Mouse (Mus musculus): ENCODE results near the gene Grap2. TPM values are rescaled to one million over a fixed set of nuclear protein-coding genes. Genes with fewer than 3 reads are reported as not detected.

Grap2 gene
- polyA plus RNA-seq, 1 experiment = under 0.01 TPM

- Histone ChIP-seq H3K27me3 (ENCODE audit: control insufficient read depth, insufficient read depth, insufficient read length) (peaks cover 50% of the 10 kb centered on the region), H3K36me3 (ENCODE audit: control insufficient read depth, insufficient read depth) (no peaks in the 10 kb centered on the region), H3K79me3 (ENCODE audit: low read depth) (no peaks in the 10 kb centered on the region), H3ac (ENCODE audit: control insufficient read depth, insufficient read length, low read depth) (no peak overlapping the region), H3K4me3 (ENCODE audit: insufficient read depth, poor library complexity, severe bottlenecking) (no peak overlapping the region), H3K79me2 (ENCODE audit: control insufficient read depth, insufficient read depth) (no peaks in the 10 kb centered on the region)
- TF ChIP-seq FOSL1 (IDR thresholded peaks at IDR 0.05; ENCODE audit: insufficient read depth, low read length, poor library complexity, severe bottlenecking) (no peak), CTCF (IDR thresholded peaks at IDR 0.05; ENCODE audit: control insufficient read depth, insufficient read depth, insufficient read length) (no peak), MAX (IDR thresholded peaks at IDR 0.05) (no peak), CEBPB (IDR thresholded peaks at IDR 0.05; ENCODE audit: low read depth) (no peak), MYOG (IDR thresholded peaks at IDR 0.05; ENCODE audit: control insufficient read depth, extremely low read depth, insufficient read length) (no peak), MYOD1 (IDR thresholded peaks at IDR 0.05; ENCODE audit: control insufficient read depth, insufficient read length, low read depth) (no peak), USF1 (IDR thresholded peaks at IDR 0.05; ENCODE audit: low read depth) (no peak)
Observed at GRCm38 (mm10) chr15:80536051-80536450, 36.3 kb upstream of the Grap2 start.

- H3ac ChIP-seq (ENCODE audit: control insufficient read depth, insufficient read length, low read depth) = no peak overlapping the region
- no peak overlapping the region for H3K4me3 ChIP-seq (ENCODE audit: insufficient read depth, poor library complexity, severe bottlenecking)
- no peak for TF ChIP-seq MYOD1 (IDR thresholded peaks at IDR 0.05; ENCODE audit: control insufficient read depth, insufficient read length, low read depth)
- no peak for TF ChIP-seq MAX (IDR thresholded peaks at IDR 0.05)
- no peak for TF ChIP-seq CTCF (IDR thresholded peaks at IDR 0.05; ENCODE audit: control insufficient read depth, insufficient read depth, insufficient read length)
- TF ChIP-seq CEBPB (IDR thresholded peaks at IDR 0.05; ENCODE audit: low read depth) = no peak
- no peak for TF ChIP-seq MYOG (IDR thresholded peaks at IDR 0.05; ENCODE audit: control insufficient read depth, extremely low read depth, insufficient read length)
- TF ChIP-seq FOSL1 (IDR thresholded peaks at IDR 0.05; ENCODE audit: insufficient read depth, low read length, poor library complexity, severe bottlenecking) = no peak
- TF ChIP-seq USF1 (IDR thresholded peaks at IDR 0.05; ENCODE audit: low read depth) = no peak
- H3K79me2 ChIP-seq (ENCODE audit: control insufficient read depth, insufficient read depth) = no peaks in the 10 kb centered on the region
- no peaks in the 10 kb centered on the region for H3K36me3 ChIP-seq (ENCODE audit: control insufficient read depth, insufficient read depth)
- no peaks in the 10 kb centered on the region for H3K79me3 ChIP-seq (ENCODE audit: low read depth)
- H3K27me3 ChIP-seq (ENCODE audit: control insufficient read depth, insufficient read depth, insufficient read length) = peaks cover 37% of the 10 kb centered on the region
Observed at GRCm38 (mm10) chr15:80538075-80538474, 34.3 kb upstream of the Grap2 start.

GRCm38 (mm10) chr15:80538671-80539340 is 33.6 kb upstream of the Grap2 start:
- Histone ChIP-seq H3K27me3 (ENCODE audit: control insufficient read depth, insufficient read depth, insufficient read length) (peaks cover 34% of the 10 kb centered on the region), H3K79me3 (ENCODE audit: low read depth) (no peaks in the 10 kb centered on the region), H3ac (ENCODE audit: control insufficient read depth, insufficient read length, low read depth) (no peak overlapping the region), H3K79me2 (ENCODE audit: control insufficient read depth, insufficient read depth) (no peaks in the 10 kb centered on the region), H3K36me3 (ENCODE audit: control insufficient read depth, insufficient read depth) (no peaks in the 10 kb centered on the region), H3K4me3 (ENCODE audit: insufficient read depth, poor library complexity, severe bottlenecking) (no peak overlapping the region)
- TF ChIP-seq MAX (IDR thresholded peaks at IDR 0.05) (no peak), MYOD1 (IDR thresholded peaks at IDR 0.05; ENCODE audit: control insufficient read depth, insufficient read length, low read depth) (no peak), FOSL1 (IDR thresholded peaks at IDR 0.05; ENCODE audit: insufficient read depth, low read length, poor library complexity, severe bottlenecking) (no peak), USF1 (IDR thresholded peaks at IDR 0.05; ENCODE audit: low read depth) (no peak), MYOG (IDR thresholded peaks at IDR 0.05; ENCODE audit: control insufficient read depth, extremely low read depth, insufficient read length) (no peak), CEBPB (IDR thresholded peaks at IDR 0.05; ENCODE audit: low read depth) (no peak), CTCF (IDR thresholded peaks at IDR 0.05; ENCODE audit: control insufficient read depth, insufficient read depth, insufficient read length) (no peak)

- H3K27me3 ChIP-seq (ENCODE audit: control insufficient read depth, insufficient read depth, insufficient read length) = peaks cover 15% of the 10 kb centered on the region
- TF ChIP-seq MYOG (IDR thresholded peaks at IDR 0.05; ENCODE audit: control insufficient read depth, extremely low read depth, insufficient read length) = no peak
- no peak for TF ChIP-seq CEBPB (IDR thresholded peaks at IDR 0.05; ENCODE audit: low read depth)
- TF ChIP-seq FOSL1 (IDR thresholded peaks at IDR 0.05; ENCODE audit: insufficient read depth, low read length, poor library complexity, severe bottlenecking) = no peak
- TF ChIP-seq MAX (IDR thresholded peaks at IDR 0.05) = no peak
- no peak for TF ChIP-seq USF1 (IDR thresholded peaks at IDR 0.05; ENCODE audit: low read depth)
- TF ChIP-seq MYOD1 (IDR thresholded peaks at IDR 0.05; ENCODE audit: control insufficient read depth, insufficient read length, low read depth) = no peak
- TF ChIP-seq CTCF (IDR thresholded peaks at IDR 0.05; ENCODE audit: control insufficient read depth, insufficient read depth, insufficient read length) = no peak
Observed at GRCm38 (mm10) chr15:80544115-80544514, 28.3 kb upstream of the Grap2 start.

DNA sequence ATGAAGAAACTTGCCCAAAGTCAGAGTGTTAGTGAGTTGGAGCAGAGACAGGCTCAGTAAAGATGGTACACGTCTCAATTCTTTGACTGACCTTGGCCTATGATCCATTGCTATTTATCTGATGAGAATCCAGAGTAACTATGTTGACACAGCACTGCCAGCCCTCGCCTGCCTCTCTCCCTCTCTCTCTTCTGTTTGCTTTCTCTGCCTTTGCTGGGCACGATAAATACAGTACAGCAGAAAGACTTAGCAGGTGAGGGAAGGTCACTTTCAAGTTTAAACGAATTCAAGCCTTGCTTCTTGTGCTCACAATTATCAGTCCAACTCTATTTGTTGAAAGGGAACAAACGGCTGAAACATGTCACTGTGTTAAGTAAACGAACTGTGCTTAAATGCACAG is 27.0 kb upstream of the Grap2 start:
- H3K79me3 ChIP-seq (ENCODE audit: low read depth) = no peaks in the 10 kb centered on the region
- H3K79me2 ChIP-seq (ENCODE audit: control insufficient read depth, insufficient read depth) = no peaks in the 10 kb centered on the region
- H3ac ChIP-seq (ENCODE audit: control insufficient read depth, insufficient read length, low read depth) = no peak overlapping the region
- no peaks in the 10 kb centered on the region for H3K36me3 ChIP-seq (ENCODE audit: control insufficient read depth, insufficient read depth)
- H3K27me3 ChIP-seq (ENCODE audit: control insufficient read depth, insufficient read depth, insufficient read length) = peaks cover 9% of the 10 kb centered on the region
- TF ChIP-seq FOSL1 (IDR thresholded peaks at IDR 0.05; ENCODE audit: insufficient read depth, low read length, poor library complexity, severe bottlenecking) = no peak
- H3K4me3 ChIP-seq (ENCODE audit: insufficient read depth, poor library complexity, severe bottlenecking) = no peak overlapping the region

More at GRCm38 (mm10) chr15:80544115-80544514, 28.3 kb upstream of the Grap2 start:
- no peak overlapping the region for H3ac ChIP-seq (ENCODE audit: control insufficient read depth, insufficient read length, low read depth)
- H3K79me3 ChIP-seq (ENCODE audit: low read depth) = no peaks in the 10 kb centered on the region
- no peaks in the 10 kb centered on the region for H3K36me3 ChIP-seq (ENCODE audit: control insufficient read depth, insufficient read depth)
- H3K4me3 ChIP-seq (ENCODE audit: insufficient read depth, poor library complexity, severe bottlenecking) = no peak overlapping the region
- H3K79me2 ChIP-seq (ENCODE audit: control insufficient read depth, insufficient read depth) = no peaks in the 10 kb centered on the region
